Mouse (Mus musculus) stomach, embryonic 14.5 days (tissue): Measurements from ENCODE around the gene Cep63. TPM values are rescaled to one million over a fixed set of nuclear protein-coding genes. Genes with fewer than 3 reads are reported as not detected.

Experiments used
- ATAC-seq: fragments of 200-750 bp; cut with Nextera tagmentation; 2 replicates; pipeline ENCODE4 v1.8.0; 2017; ENCODE audit warnings: low read depth, moderate TSS enrichment; ENCODE audit not compliant: insufficient number of reproducible peaks, insufficient read depth, low FRiP score
- H3K27ac ChIP-seq: fragments of 300-500 bp; sonication (generic); 2 replicates; pipeline ENCODE4 v1.5.1; 2014; ENCODE audit warnings: mild to moderate bottlenecking, low read length, moderate library complexity, mixed read lengths
- H3K27me3 ChIP-seq: fragments of 300-500 bp; sonication (generic); 2 replicates; pipeline ENCODE4 v1.6.1; 2014; ENCODE audit warnings: low read length, control low read depth, mixed read lengths; ENCODE audit not compliant: control insufficient read depth, insufficient read depth
- H3K36me3 ChIP-seq: fragments of 300-500 bp; sonication (generic); 2 replicates; pipeline ENCODE4 v1.6.1; 2014; ENCODE audit warnings: mild to moderate bottlenecking, control low read depth, low read length, moderate library complexity, mixed read lengths; ENCODE audit not compliant: control insufficient read depth, insufficient read depth
- H3K4me1 ChIP-seq: fragments of 300-500 bp; sonication (generic); 2 replicates; pipeline ENCODE4 v1.6.1; 2014; ENCODE audit warnings: low read length, control low read depth, mixed read lengths; ENCODE audit not compliant: control insufficient read depth, insufficient read depth
- H3K4me2 ChIP-seq: fragments of 300-500 bp; sonication (generic); replicated peaks from 2 replicates; pipeline ENCODE4 v1.6.1; 2014; ENCODE audit warnings: low read depth, low read length, control low read depth
- H3K4me3 ChIP-seq: fragments of 300-500 bp; sonication (generic); 2 replicates; pipeline ENCODE4 v1.5.1; 2014; ENCODE audit warnings: low read depth, low read length, control low read depth
- H3K9ac ChIP-seq: fragments of 300-500 bp; sonication (generic); replicated peaks from 2 replicates; pipeline ENCODE4 v1.6.1; 2014; ENCODE audit warnings: low read depth, mild to moderate bottlenecking, control low read depth, low read length, moderate library complexity, mixed read lengths
- H3K9me3 ChIP-seq: fragments of 300-500 bp; sonication (generic); 2 replicates; pipeline ENCODE4 v1.6.1; 2016; ENCODE audit warnings: low read depth, low read length, control low read depth; ENCODE audit not compliant: control insufficient read depth
- WGBS: fragments of 180-500 bp; shearing (Covaris S2); extraction: QIAGEN DNeasy Blood & Tissue Kit; methylation state at CpG from one replicate; pipeline ENCODE4 v1.1.7; 2014; 5-methylcytosine and 5-hydroxymethylcytosine counted together
- polyA plus RNA-seq: library from polyadenylated mRNA; unstranded; fragments of >200 nt; fragmentation: Nextera tagmentation; extraction: Ambion mirVana; gene quantifications from 2 replicates; pipeline ENCODE4 v1.2.1, GENCODE M21; 2014

Cep63 gene
- polyA plus RNA-seq, 1 experiment from 2014 or later: 46.4 TPM

GRCm38 (mm10) chr9:102536968-102537367, 89.4 kb downstream of the Cep63 start:
- no peak for ATAC-seq
- no peaks in the 10 kb centered on the region for H3K27me3 ChIP-seq
- no peak overlapping the region for H3K9ac ChIP-seq
- H3K4me2 ChIP-seq: no peak overlapping the region
- no peaks in the 10 kb centered on the region for H3K9me3 ChIP-seq
- H3K4me1 ChIP-seq: no peaks in the 10 kb centered on the region
- H3K36me3 ChIP-seq: no peaks in the 10 kb centered on the region
- 87% methylated on average over 4 of the region's 4 CpGs for WGBS
- H3K4me3 ChIP-seq: no peak overlapping the region
- H3K27ac ChIP-seq: no peak overlapping the region

Other genes with a start within 250 kb of the Cep63 start
- 0.06 and 0.66 TPM in 2 replicates for gene Ky, start 120.8 kb downstream of the Cep63 start, polyA plus RNA-seq
- gene Anapc13, start 238 bp downstream of the Cep63 start, polyA plus RNA-seq: 209 and 226 TPM in 2 replicates
- gene Amotl2, start 90.1 kb upstream of the Cep63 start, polyA plus RNA-seq: 22.1 and 28.9 TPM in 2 replicates
- 28.6 and 31.3 TPM in 2 replicates for gene Ryk, start 208.4 kb upstream of the Cep63 start, polyA plus RNA-seq